Mouse (Mus musculus) embryonic facial prominence, embryonic 14.5 days (tissue): Measurements from ENCODE around the gene Arhgef19. TPM values are rescaled to one million over a fixed set of nuclear protein-coding genes. Genes with fewer than 3 reads are reported as not detected.

Source experiments
- ATAC-seq: fragments of 200-750 bp; cut with Nextera tagmentation; 2 replicates; pipeline ENCODE4 v1.8.0; 2017; ENCODE audit warnings: low read depth, moderate number of reproducible peaks, moderate TSS enrichment
- DNase-seq: peaks from one replicate; pipeline ENCODE4 v3.0.0-alpha.2; 2015; ENCODE audit warnings: low spot score
- H3K27ac ChIP-seq: fragments of 300-500 bp; sonication (generic); replicated peaks from 2 replicates; pipeline ENCODE4 v1.5.1; 2014; ENCODE audit warnings: low read depth, mild to moderate bottlenecking, low read length, moderate library complexity
- H3K27me3 ChIP-seq: fragments of 300-500 bp; sonication (generic); replicated peaks from 2 replicates; pipeline ENCODE4 v1.6.1; 2014; ENCODE audit warnings: low read length; ENCODE audit not compliant: control insufficient read depth, insufficient read depth
- H3K36me3 ChIP-seq: fragments of 300-500 bp; sonication (generic); 2 replicates; pipeline ENCODE4 v1.6.1; 2014; ENCODE audit warnings: low read length, mixed read lengths; ENCODE audit not compliant: control insufficient read depth, insufficient read depth
- H3K4me1 ChIP-seq: fragments of 300-500 bp; sonication (generic); 2 replicates; pipeline ENCODE4 v1.6.1; 2014; ENCODE audit warnings: antibody characterized with exemption, low read length; ENCODE audit not compliant: control insufficient read depth, insufficient read depth
- H3K4me2 ChIP-seq: fragments of 300-500 bp; sonication (generic); 2 replicates; pipeline ENCODE4 v1.6.1; 2014; ENCODE audit warnings: low read depth, mild to moderate bottlenecking, low read length, moderate library complexity, mixed read lengths
- H3K4me3 ChIP-seq: fragments of 300-500 bp; sonication (generic); 2 replicates; pipeline ENCODE4 v1.5.1; 2014; ENCODE audit warnings: low read depth, mild to moderate bottlenecking, low read length
- H3K9ac ChIP-seq: fragments of 300-500 bp; sonication (generic); 2 replicates; pipeline ENCODE4 v1.6.1; 2014; ENCODE audit warnings: low read depth, mild to moderate bottlenecking, low read length, moderate library complexity, mixed read lengths
- H3K9me3 ChIP-seq: fragments of 300-500 bp; sonication (generic); 2 replicates; pipeline ENCODE4 v1.6.1; 2016; ENCODE audit warnings: low read length; ENCODE audit not compliant: control insufficient read depth
- WGBS: fragments of 180-500 bp; shearing (Covaris S2); extraction: QIAGEN DNeasy Blood & Tissue Kit; methylation state at CpG from one replicate; pipeline ENCODE4 v1.1.7; 2014; 5-methylcytosine and 5-hydroxymethylcytosine counted together
- polyA plus RNA-seq: library from polyadenylated mRNA; unstranded; fragments of >200 nt; fragmentation: Nextera tagmentation; extraction: Ambion mirVana; gene quantifications from 2 replicates; pipeline ENCODE4 v1.2.1, GENCODE M21; 2014

Arhgef19 gene
- polyA plus RNA-seq, 1 experiment from 2014 or later = 17.7 TPM

DNA sequence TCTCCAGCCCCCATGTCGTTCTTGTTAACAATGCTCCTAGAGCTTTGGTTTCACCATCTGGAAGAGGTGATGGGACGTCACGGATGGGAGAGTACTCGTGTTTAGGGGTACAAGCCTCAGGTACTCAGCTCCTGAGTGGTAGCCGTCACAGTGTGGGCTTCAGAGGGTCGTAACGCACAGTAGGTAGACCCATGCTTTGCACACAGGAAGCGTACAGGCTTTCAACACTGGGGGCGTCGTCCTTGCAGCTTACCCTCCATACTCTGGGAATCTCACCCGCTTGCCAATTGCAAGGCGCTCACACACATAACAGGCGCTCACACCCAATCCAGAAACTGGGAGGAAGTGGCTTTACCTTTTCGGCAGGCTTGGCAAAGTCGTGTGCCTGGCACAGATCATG, 2.6 kb downstream of the Arhgef19 start:
- ATAC-seq = no peak
- no peaks in the 10 kb centered on the region for H3K9me3 ChIP-seq
- H3K4me2 ChIP-seq = peak overlapping the region; percentile 64
- H3K9ac ChIP-seq = no peak overlapping the region
- no peaks in the 10 kb centered on the region for H3K36me3 ChIP-seq
- DNase-seq = no peak
- H3K27me3 ChIP-seq = peaks cover 43% of the 10 kb centered on the region
- peak overlapping the region; percentile 41; the same call in 1 of the 2 replicates for H3K4me3 ChIP-seq
- WGBS = 30% methylated on average over 15 of the region's 15 CpGs
- H3K4me1 ChIP-seq = peaks cover 56% of the 10 kb centered on the region
- 0 out of 2 replicates have a peak overlapping the region, but pooled peaks have one; percentile 36 for H3K27ac ChIP-seq

DNA sequence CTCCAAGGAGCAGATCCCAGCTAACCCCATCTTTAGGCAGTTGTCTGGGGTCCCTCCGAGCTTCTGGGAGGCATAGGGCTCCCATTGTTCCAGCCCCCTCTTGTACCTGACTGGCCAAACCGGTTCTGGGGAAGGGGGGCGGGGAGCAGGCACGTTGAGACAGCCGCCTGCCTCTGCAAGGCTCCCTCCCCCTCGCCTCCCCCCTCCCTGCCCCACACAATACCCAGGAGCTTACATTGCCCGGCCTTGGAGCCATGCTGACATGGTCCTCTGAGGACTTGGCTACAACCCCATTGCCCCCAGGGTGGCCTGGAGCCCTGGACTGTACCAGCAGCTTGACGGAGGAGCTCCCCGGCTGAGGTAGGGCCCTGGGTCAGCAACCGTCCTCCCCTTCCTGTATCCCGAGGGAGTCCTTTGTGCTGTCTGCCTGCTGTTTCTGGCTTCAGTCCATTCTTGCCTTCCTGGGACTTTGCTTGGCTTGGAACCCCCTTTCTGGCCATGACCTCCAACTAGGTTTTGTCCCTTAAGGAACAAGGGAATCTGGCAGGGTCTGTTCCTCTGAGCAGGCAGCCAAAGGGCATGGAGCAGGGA, 3.4 kb downstream of the Arhgef19 start:
- H3K9ac ChIP-seq = peak overlapping the region; percentile 47
- H3K4me1 ChIP-seq = peaks cover 61% of the 10 kb centered on the region
- peak overlapping the region; percentile 64 for H3K4me2 ChIP-seq
- no peaks in the 10 kb centered on the region for H3K9me3 ChIP-seq
- H3K36me3 ChIP-seq = no peaks in the 10 kb centered on the region
- peak overlapping the region; percentile 36 for H3K27ac ChIP-seq
- 8% methylated on average over 9 of the region's 11 CpGs for WGBS
- H3K27me3 ChIP-seq = peaks cover 45% of the 10 kb centered on the region
- H3K4me3 ChIP-seq = peak overlapping the region; percentile 41
- peak; percentile 58 for ATAC-seq
- DNase-seq = peak; percentile 80

DNA sequence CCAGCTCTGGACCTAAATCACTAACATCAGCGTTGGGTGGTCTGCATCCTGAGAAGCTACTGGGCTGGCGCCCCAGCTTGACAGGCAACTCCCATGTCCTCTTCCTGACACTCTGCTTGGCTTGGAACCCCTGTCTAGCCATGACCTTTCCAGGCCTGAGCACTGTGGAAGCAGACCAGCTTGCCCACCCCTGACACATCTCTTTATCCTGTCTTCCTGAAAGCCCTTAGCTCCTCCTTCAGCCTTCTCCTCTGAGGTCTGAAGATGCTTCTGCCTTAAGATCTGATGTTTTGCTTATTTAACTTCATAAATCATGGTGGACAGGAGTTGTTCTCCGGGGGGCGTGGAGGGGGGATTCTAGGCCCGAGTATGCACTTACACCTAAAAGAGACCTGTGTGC, 4.3 kb downstream of the Arhgef19 start:
- no peak for DNase-seq
- no peak overlapping the region for H3K9ac ChIP-seq
- H3K27me3 ChIP-seq = peaks cover 51% of the 10 kb centered on the region
- H3K4me1 ChIP-seq = peaks cover 64% of the 10 kb centered on the region
- no peak for ATAC-seq
- peak overlapping the region; percentile 41 for H3K4me3 ChIP-seq
- WGBS = 60% methylated on average over 5 of the region's 5 CpGs
- H3K4me2 ChIP-seq = peak overlapping the region; percentile 64
- H3K36me3 ChIP-seq = no peaks in the 10 kb centered on the region
- no peaks in the 10 kb centered on the region for H3K9me3 ChIP-seq
- H3K27ac ChIP-seq = peak overlapping the region; percentile 36; the same call in 1 of the 2 replicates

DNA sequence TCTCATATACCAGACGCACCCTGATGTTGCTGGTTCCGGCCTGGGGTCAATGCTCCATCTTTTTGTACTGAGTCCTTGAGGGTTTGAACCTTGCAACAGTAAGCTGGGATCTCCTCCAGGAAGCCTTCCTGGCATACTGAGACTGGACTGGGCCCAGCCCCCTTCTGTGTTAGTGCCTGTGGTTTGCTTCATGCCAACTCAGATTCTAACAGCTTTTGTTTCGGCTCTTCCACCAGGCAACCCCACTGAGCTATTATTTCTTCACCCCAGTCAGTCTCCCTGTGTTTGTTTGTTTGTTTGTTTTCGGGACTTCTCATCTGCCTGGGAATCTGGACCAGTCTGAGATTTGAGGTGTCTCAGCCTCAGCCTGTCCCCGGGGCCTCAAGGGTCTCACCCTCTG, 5.1 kb downstream of the Arhgef19 start:
- Histone ChIP-seq H3K27me3 (peaks cover 51% of the 10 kb centered on the region), H3K4me2 (peak overlapping the region; percentile 64), H3K36me3 (no peaks in the 10 kb centered on the region), H3K9ac (peak overlapping the region; percentile 56), H3K27ac (peak overlapping the region; percentile 86), H3K4me3 (peak overlapping the region; percentile 41), H3K9me3 (no peaks in the 10 kb centered on the region), H3K4me1 (peaks cover 58% of the 10 kb centered on the region)
- no peak for ATAC-seq
- 44% methylated on average over 5 of the region's 5 CpGs for WGBS
- no peak for DNase-seq

DNA sequence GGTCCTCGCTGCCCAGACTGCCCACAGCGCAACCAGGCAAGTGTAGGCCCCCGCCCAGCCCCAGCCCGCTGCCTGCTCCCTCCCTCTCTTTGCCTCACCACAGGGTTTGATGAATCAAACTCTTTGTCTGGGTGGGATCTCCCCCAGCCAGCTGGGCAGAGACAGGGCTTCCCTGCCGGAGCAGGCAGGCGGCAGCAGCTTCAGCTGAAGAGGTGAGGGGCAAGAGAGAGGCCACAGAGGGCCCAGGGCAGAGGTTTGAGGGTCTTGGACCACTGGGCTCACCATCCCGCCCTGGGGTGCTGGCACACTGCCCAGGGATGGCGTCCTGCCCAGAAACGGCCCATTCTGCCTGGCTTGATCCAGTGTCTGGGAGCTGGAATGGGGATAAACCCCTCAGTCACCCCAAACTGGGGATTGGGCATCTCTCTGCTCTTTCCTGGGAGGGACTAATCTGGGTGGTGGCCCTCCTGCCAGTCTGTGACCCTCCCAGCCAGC, 5.7 kb downstream of the Arhgef19 start:
- Histone ChIP-seq H3K4me1 (peaks cover 58% of the 10 kb centered on the region), H3K9me3 (no peaks in the 10 kb centered on the region), H3K4me2 (peak overlapping the region; percentile 64), H3K36me3 (0 out of 2 replicates have a peak, but pooled peaks cover 2% of the 10 kb centered on the region), H3K27me3 (peaks cover 53% of the 10 kb centered on the region), H3K9ac (peak overlapping the region; percentile 56), H3K4me3 (peak overlapping the region; percentile 41), H3K27ac (peak overlapping the region; percentile 86)
- ATAC-seq (peak; percentile 19), DNase-seq (peak; percentile 78)
- 8% methylated on average over 5 of the region's 9 CpGs for WGBS

DNA sequence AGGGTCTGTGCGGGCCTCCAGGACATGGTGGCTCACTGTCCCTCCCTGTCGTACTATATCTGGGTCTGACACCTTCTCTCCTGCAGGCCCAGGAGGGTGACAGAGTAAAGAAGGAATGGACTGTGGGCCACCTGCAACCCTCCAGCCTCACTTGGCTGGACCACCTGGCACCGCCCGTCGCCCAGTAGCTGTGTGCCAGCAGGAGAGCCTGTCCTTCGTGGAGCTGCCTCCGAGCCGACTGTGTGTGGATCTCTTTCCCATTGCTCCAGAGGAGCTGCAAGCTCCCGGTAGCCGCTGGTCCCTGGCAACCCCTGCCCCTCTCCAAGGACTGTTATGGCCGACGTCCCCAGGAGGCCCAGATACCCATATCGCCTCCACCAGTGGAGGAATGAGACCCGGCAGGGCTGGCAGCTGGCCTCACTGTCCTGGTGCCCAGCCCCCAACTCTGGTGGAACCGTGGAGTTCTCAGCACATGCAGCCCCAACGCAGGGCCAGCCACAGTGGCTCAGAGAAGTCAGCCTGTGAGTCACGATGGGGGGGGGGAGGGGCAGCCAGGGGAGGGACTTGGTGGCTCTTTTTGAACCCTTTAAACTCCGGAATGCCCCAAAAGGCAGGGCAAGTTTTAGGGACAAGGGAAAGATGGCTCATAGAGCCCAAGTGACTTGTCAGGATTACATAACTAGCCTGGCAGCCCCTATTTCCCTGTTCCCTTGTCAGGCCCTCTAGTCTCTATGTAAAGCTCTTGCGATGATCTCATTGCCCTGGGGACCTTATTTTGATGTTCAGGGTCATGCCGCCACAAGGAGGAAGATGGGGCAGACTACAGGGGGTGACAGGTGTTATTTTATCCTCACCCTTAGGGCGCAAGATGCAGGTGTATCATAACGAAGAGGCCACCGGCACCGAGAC, 7.0 kb downstream of the Arhgef19 start:
- peaks cover 48% of the 10 kb centered on the region for H3K4me1 ChIP-seq
- peak overlapping the region; percentile 86 for H3K27ac ChIP-seq
- DNase-seq (no peak), ATAC-seq (no peak)
- peak overlapping the region; percentile 41 for H3K4me3 ChIP-seq
- H3K9ac ChIP-seq = peak overlapping the region; percentile 59
- 31% methylated on average over 23 of the region's 24 CpGs for whole genome bisulfite sequencing
- H3K36me3 ChIP-seq = 0 out of 2 replicates have a peak, but pooled peaks cover 2% of the 10 kb centered on the region
- H3K4me2 ChIP-seq = peak overlapping the region; percentile 64
- H3K27me3 ChIP-seq = peaks cover 50% of the 10 kb centered on the region
- H3K9me3 ChIP-seq = no peaks in the 10 kb centered on the region

DNA sequence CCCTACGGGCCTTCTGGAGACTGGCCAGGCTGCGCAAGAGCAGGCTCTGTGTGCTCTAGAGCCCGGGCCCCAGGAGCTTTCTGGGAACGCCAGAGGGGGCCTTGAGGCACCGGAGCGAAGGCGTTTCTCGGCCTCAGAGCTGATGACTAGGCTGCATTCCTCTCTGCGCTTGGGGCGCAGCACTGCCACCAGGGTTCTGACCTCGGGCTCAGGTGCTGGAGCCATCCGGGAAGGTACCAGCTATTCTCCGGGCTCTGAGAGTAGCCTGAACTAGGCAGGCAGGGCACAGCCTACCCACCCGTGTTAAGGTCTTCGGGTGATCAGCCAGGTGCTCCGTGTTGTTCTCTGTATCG, 7.7 kb downstream of the Arhgef19 start:
- DNase-seq = no peak
- peaks cover 45% of the 10 kb centered on the region for H3K27me3 ChIP-seq

DNA sequence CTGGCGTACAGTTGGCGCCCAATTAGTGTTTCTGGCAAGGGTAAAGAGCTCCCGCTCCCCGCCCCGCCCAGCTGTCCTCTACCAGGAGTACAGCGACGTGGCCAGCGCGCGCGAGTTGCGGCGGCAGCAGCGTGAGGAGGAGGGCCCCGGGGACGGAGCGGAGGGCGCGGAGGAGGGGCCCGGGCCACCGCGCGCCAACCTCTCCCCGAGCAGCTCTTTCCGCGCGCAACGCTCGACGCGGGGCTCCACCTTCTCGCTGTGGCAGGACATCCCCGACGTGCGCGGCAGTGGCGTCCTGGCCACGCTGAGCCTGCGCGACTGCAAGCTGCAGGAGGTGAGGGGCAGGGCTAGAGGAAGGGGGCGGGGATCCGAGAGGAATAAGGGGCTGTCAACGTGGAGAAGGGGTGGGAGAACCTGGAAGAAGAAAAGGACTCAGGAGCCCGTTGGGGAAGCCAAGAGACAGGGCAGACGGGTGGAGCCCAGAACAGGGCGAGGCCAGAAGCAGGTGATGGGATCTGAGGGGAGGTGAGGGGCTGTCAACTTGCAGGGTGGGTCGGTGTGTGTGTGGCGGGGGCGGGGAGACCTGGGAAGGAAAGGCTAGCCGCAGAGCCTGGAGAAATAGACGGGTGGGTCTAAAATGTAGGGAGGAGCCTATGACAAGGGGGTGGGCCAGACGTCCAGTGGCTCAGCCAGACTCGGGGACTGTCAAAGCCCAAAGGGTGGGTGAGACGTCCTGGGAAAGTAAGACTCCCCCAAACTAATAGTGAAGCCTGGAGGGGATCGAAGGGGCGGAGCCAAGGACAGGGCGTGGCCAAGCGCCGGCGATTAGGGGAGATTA, 8.7 kb downstream of the Arhgef19 start:
- no peak overlapping the region; the same call in 1 of the 2 replicates for H3K27ac ChIP-seq
- H3K9ac ChIP-seq = peak overlapping the region; percentile 59
- peak; percentile 81 for DNase-seq
- peaks cover 34% of the 10 kb centered on the region for H3K4me1 ChIP-seq
- under 1% methylated on average over 38 of the region's 60 CpGs for WGBS
- no peaks in the 10 kb centered on the region for H3K9me3 ChIP-seq
- peak overlapping the region; percentile 41 for H3K4me3 ChIP-seq
- H3K27me3 ChIP-seq = peaks cover 42% of the 10 kb centered on the region
- ATAC-seq = peak; percentile 70
- 0 out of 2 replicates have a peak, but pooled peaks cover 9% of the 10 kb centered on the region for H3K36me3 ChIP-seq
- peak overlapping the region; percentile 64 for H3K4me2 ChIP-seq

More for the DNA sequence above, 7.7 kb downstream of the Arhgef19 start:
- no peak for ATAC-seq
- no peak overlapping the region for H3K27ac ChIP-seq
- peak overlapping the region; percentile 64 for H3K4me2 ChIP-seq
- peak overlapping the region; percentile 41 for H3K4me3 ChIP-seq
- H3K4me1 ChIP-seq = peaks cover 42% of the 10 kb centered on the region
- no peaks in the 10 kb centered on the region for H3K9me3 ChIP-seq
- peak overlapping the region; percentile 59 for H3K9ac ChIP-seq
- 0 out of 2 replicates have a peak, but pooled peaks cover 8% of the 10 kb centered on the region for H3K36me3 ChIP-seq
- WGBS = 4% methylated on average over 15 of the region's 17 CpGs
